Mouse (Mus musculus): Measurements from ENCODE around the gene Cpm. TPM values are rescaled to one million over a fixed set of nuclear protein-coding genes. Genes with fewer than 3 reads are reported as not detected.

Cpm gene
- polyA plus RNA-seq, 1 experiment from 2014 or later, result 38.3 TPM

DNA sequence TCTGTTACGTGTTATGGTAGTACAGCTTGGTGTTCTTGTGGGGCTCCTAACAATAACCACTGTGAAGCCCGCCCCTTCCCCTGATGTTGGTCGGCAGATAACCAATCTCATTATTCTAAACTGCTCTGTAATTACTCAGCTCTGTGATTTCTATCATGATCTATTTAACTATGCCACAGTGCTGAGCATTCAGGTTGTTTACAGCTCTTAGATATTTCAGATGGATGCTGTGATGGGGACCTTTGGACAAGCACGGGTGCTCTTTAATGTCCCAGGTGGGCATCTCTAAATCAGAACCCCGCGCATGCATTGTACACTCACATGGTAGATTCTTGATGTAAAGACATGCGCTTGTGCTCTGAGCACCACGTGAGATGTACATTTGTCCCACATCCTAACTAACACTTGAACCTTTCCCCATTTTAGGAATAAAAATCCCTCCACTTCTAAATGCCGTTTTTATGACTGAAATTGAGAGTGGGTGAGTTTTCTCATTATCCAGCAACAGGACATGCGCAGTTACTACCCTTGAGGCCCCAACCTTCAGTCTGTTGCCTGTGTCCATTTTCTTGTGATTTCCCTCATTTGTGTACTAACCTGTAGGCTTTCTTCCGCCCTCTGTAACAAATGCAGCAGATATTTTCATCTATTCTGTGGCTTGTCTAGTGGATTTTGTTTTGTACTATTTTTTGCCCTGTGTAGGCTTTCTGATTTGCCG, 14.6 kb downstream of the Cpm start:
- no peak overlapping the region; the same call in 1 of the 2 replicates for H3K9ac ChIP-seq (ENCODE audit: low read length)
- DNase-seq (ENCODE audit: low spot score), result no peak
- H3K4me2 ChIP-seq (ENCODE audit: low read depth, severe bottlenecking), result no peak overlapping the region
- H3K27me3 ChIP-seq (ENCODE audit: control insufficient read depth, insufficient read depth, low read length), result no peaks in the 10 kb centered on the region
- no peaks in the 10 kb centered on the region for H3K36me3 ChIP-seq (ENCODE audit: control insufficient read depth, insufficient read depth, low read length)
- H3K4me3 ChIP-seq (ENCODE audit: low read depth, low read length), result no peak overlapping the region
- no peak for ATAC-seq (ENCODE audit: insufficient number of reproducible peaks, low FRiP score, low TSS enrichment, low read depth)
- H3K4me1 ChIP-seq (ENCODE audit: control insufficient read depth, insufficient read depth, low read length), result peaks cover 14% of the 10 kb centered on the region
- H3K27ac ChIP-seq (replicated peaks; ENCODE audit: low read depth, low read length), result no peak overlapping the region
- WGBS, result 77% methylated on average over 12 of the region's 12 CpGs
- no peaks in the 10 kb centered on the region for H3K9me3 ChIP-seq (ENCODE audit: control insufficient read depth, low read length)

DNA sequence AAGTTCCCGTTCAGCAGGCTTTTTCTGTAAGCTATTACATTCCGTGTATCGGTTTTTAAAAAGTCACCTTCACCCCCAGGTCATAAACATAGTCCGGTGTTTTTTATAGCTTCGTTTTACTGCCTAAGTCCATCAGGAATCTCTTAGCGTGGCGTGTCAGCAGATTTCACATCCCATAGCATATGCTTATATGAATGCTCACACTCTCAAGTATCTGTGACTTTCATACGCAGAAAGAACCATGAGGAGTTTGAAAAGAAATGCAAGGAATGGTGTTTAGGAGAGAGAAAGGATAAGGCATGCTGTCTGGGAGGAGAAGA, 15.1 kb downstream of the Cpm start:
- Histone ChIP-seq H3K9ac (ENCODE audit: low read length) (no peak overlapping the region), H3K27ac (replicated peaks; ENCODE audit: low read depth, low read length) (0 out of 2 replicates have a peak overlapping the region, but pooled peaks have one; percentile 22), H3K9me3 (ENCODE audit: control insufficient read depth, low read length) (no peaks in the 10 kb centered on the region), H3K27me3 (ENCODE audit: control insufficient read depth, insufficient read depth, low read length) (no peaks in the 10 kb centered on the region), H3K36me3 (ENCODE audit: control insufficient read depth, insufficient read depth, low read length) (no peaks in the 10 kb centered on the region), H3K4me1 (ENCODE audit: control insufficient read depth, insufficient read depth, low read length) (peaks cover 14% of the 10 kb centered on the region), H3K4me3 (ENCODE audit: low read depth, low read length) (no peak overlapping the region), H3K4me2 (ENCODE audit: low read depth, severe bottlenecking) (no peak overlapping the region)
- 37% methylated on average over 8 of the region's 8 CpGs for WGBS
- DNase-seq (ENCODE audit: low spot score) (no peak), ATAC-seq (ENCODE audit: insufficient number of reproducible peaks, low FRiP score, low TSS enrichment, low read depth) (no peak)

DNA sequence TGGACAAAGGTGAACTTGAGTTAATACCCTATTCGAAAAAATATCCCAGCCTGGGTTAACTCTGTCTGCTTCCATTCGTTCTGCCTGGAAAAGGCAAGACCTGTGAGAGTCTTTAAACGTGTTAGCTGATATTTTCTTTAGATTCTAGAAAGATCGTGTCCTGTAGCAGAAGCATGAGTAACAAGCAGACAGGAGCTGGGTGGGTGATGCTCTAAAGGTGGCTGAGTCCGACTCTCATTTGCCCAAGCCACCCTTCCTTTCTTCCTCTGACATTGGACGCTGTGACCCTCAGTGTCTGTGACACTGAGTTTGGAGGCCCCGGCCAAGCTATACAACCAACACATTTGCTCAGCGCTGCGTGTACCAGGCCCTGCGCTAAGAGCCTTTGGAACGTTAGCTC, 15.5 kb downstream of the Cpm start:
- Histone ChIP-seq H3K9ac (ENCODE audit: low read length) (no peak overlapping the region), H3K27me3 (ENCODE audit: control insufficient read depth, insufficient read depth, low read length) (no peaks in the 10 kb centered on the region), H3K36me3 (ENCODE audit: control insufficient read depth, insufficient read depth, low read length) (no peaks in the 10 kb centered on the region), H3K27ac (replicated peaks; ENCODE audit: low read depth, low read length) (peak overlapping the region; percentile 22; the same call in 1 of the 2 replicates), H3K9me3 (ENCODE audit: control insufficient read depth, low read length) (no peaks in the 10 kb centered on the region), H3K4me1 (ENCODE audit: control insufficient read depth, insufficient read depth, low read length) (peaks cover 14% of the 10 kb centered on the region), H3K4me3 (ENCODE audit: low read depth, low read length) (no peak overlapping the region), H3K4me2 (ENCODE audit: low read depth, severe bottlenecking) (no peak overlapping the region)
- 86% methylated on average over 11 of the region's 11 CpGs for WGBS
- no peak for ATAC-seq (ENCODE audit: insufficient number of reproducible peaks, low FRiP score, low TSS enrichment, low read depth)
- no peak for DNase-seq (ENCODE audit: low spot score)

DNA sequence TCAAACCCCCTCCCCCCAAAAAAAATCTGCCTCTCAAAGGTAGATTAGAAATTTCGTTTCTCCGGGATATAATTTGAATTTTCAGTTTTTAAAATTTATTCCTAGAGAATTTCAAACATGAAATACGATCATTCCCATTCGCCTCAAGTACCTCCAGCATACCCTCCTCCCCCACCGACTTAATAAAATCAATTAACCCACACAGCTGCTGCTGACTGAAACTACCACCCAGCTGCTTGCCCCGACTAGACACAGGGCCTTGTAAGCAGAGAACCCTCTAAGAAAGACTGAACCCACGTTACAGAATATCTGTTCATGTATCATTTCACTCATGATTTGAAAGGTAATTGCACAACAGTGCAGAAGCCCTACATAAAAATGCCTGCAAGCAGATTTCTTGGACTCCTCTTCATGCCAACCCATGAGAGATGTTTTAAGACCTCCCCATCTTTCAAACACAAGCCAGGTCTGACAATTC, 16.2 kb downstream of the Cpm start:
- no peak overlapping the region for H3K4me2 ChIP-seq (ENCODE audit: low read depth, severe bottlenecking)
- no peaks in the 10 kb centered on the region for H3K9me3 ChIP-seq (ENCODE audit: control insufficient read depth, low read length)
- H3K36me3 ChIP-seq (ENCODE audit: control insufficient read depth, insufficient read depth, low read length), result no peaks in the 10 kb centered on the region
- H3K27ac ChIP-seq (replicated peaks; ENCODE audit: low read depth, low read length), result no peak overlapping the region
- no peaks in the 10 kb centered on the region for H3K27me3 ChIP-seq (ENCODE audit: control insufficient read depth, insufficient read depth, low read length)
- DNase-seq (ENCODE audit: low spot score), result no peak
- ATAC-seq (ENCODE audit: insufficient number of reproducible peaks, low FRiP score, low TSS enrichment, low read depth), result no peak
- WGBS, result 57% methylated on average over 7 of the region's 7 CpGs
- H3K4me3 ChIP-seq (ENCODE audit: low read depth, low read length), result no peak overlapping the region
- H3K4me1 ChIP-seq (ENCODE audit: control insufficient read depth, insufficient read depth, low read length), result peaks cover 14% of the 10 kb centered on the region
- H3K9ac ChIP-seq (ENCODE audit: low read length), result no peak overlapping the region

DNA sequence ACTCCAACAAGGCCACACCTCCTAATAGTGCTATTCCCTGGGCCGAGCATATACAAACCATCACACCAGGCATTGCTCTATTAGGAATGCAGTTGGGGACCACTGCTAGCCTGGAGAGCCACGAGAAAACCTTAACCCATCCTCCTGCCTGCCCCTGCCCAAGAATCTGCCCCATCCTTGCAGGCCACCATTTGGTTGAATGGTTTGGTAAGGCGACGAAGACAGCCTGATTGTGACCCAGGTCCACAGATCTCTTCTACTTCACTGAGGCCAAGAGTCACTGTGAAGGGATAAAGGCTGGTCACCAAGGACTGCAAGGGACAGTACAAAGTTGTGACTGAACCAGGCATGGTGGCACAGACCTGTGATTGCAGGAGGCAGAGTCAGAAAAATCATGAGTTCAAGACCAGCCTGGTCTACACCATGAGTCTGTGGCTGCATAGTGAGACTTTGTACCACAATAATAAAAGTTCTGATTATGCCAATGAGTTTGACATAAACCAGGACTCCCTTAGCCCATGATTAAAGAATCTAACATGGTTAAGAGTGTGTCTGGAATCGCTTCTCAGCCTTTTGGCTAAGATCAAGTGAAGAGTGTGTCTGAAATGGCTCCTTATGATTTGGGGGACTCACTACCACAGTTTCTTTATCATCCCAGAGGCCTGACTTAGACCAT, 17.3 kb downstream of the Cpm start:
- no peak overlapping the region for H3K27ac ChIP-seq (replicated peaks; ENCODE audit: low read depth, low read length)
- H3K36me3 ChIP-seq (ENCODE audit: control insufficient read depth, insufficient read depth, low read length), result no peaks in the 10 kb centered on the region
- no peak overlapping the region for H3K9ac ChIP-seq (ENCODE audit: low read length)
- no peak overlapping the region for H3K4me3 ChIP-seq (ENCODE audit: low read depth, low read length)
- no peak overlapping the region for H3K4me2 ChIP-seq (ENCODE audit: low read depth, severe bottlenecking)
- H3K9me3 ChIP-seq (ENCODE audit: control insufficient read depth, low read length), result no peaks in the 10 kb centered on the region
- 88% methylated on average over 5 of the region's 5 CpGs for WGBS
- no peaks in the 10 kb centered on the region for H3K27me3 ChIP-seq (ENCODE audit: control insufficient read depth, insufficient read depth, low read length)
- DNase-seq (ENCODE audit: low spot score) (no peak), ATAC-seq (ENCODE audit: insufficient number of reproducible peaks, low FRiP score, low TSS enrichment, low read depth) (no peak)
- peaks cover 14% of the 10 kb centered on the region for H3K4me1 ChIP-seq (ENCODE audit: control insufficient read depth, insufficient read depth, low read length)

DNA sequence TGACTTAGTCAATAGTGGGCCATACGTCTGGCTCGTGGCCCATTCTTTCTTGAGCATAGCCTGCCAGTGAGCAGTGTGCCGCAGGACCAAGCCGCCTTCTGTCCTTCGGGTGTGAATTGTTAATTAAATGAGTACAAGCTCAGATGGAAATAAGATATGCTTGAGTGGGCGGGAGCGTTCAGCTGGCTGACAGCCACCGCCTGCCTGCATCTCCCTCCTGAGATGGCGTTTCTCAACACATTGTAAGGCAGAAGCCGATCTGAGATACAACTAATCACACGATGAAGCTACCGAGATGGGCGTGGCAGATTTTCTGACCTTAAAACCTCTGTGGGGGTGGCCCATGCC, 17.8 kb downstream of the Cpm start:
- no peaks in the 10 kb centered on the region for H3K36me3 ChIP-seq (ENCODE audit: control insufficient read depth, insufficient read depth, low read length)
- H3K27ac ChIP-seq (replicated peaks; ENCODE audit: low read depth, low read length), result no peak overlapping the region
- no peak for DNase-seq (ENCODE audit: low spot score)
- H3K4me1 ChIP-seq (ENCODE audit: control insufficient read depth, insufficient read depth, low read length), result peaks cover 14% of the 10 kb centered on the region
- 94% methylated on average over 13 of the region's 13 CpGs for WGBS
- H3K4me2 ChIP-seq (ENCODE audit: low read depth, severe bottlenecking), result no peak overlapping the region
- no peak overlapping the region for H3K4me3 ChIP-seq (ENCODE audit: low read depth, low read length)
- no peaks in the 10 kb centered on the region for H3K9me3 ChIP-seq (ENCODE audit: control insufficient read depth, low read length)
- no peaks in the 10 kb centered on the region for H3K27me3 ChIP-seq (ENCODE audit: control insufficient read depth, insufficient read depth, low read length)
- ATAC-seq (ENCODE audit: insufficient number of reproducible peaks, low FRiP score, low TSS enrichment, low read depth), result no peak
- H3K9ac ChIP-seq (ENCODE audit: low read length), result no peak overlapping the region

DNA sequence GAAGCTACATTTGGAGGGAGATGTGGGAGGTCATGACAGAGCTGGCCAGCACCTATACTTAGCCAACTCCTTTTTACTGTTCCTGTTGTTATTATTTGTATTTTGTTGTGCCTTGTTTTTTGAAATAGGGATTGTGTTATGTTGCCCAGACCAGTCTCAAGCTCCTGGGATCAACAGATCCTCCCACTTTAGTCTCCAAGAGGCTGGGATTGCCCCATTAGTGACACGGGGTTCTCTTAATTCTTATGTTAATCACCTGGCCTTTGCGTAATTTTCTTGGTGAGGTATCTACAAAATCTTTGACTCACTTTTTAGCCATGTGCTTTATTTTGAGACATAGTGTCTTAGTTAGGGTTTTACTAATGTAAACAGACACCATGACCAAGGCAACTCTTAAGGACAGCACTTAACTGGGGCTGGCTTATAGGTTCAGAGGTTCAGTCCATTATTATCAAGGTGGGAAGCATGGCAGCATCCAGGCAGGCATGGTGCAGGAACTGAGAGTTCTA, 18.7 kb downstream of the Cpm start:
- Histone ChIP-seq H3K36me3 (ENCODE audit: control insufficient read depth, insufficient read depth, low read length) (no peaks in the 10 kb centered on the region), H3K27ac (replicated peaks; ENCODE audit: low read depth, low read length) (no peak overlapping the region), H3K4me1 (ENCODE audit: control insufficient read depth, insufficient read depth, low read length) (peaks cover 14% of the 10 kb centered on the region), H3K9me3 (ENCODE audit: control insufficient read depth, low read length) (no peaks in the 10 kb centered on the region), H3K9ac (ENCODE audit: low read length) (no peak overlapping the region), H3K4me3 (ENCODE audit: low read depth, low read length) (no peak overlapping the region), H3K27me3 (ENCODE audit: control insufficient read depth, insufficient read depth, low read length) (no peaks in the 10 kb centered on the region), H3K4me2 (ENCODE audit: low read depth, severe bottlenecking) (no peak overlapping the region)
- 81% methylated on average over 2 of the region's 2 CpGs for WGBS
- ATAC-seq (ENCODE audit: insufficient number of reproducible peaks, low FRiP score, low TSS enrichment, low read depth), result no peak
- DNase-seq (ENCODE audit: low spot score), result no peak

DNA sequence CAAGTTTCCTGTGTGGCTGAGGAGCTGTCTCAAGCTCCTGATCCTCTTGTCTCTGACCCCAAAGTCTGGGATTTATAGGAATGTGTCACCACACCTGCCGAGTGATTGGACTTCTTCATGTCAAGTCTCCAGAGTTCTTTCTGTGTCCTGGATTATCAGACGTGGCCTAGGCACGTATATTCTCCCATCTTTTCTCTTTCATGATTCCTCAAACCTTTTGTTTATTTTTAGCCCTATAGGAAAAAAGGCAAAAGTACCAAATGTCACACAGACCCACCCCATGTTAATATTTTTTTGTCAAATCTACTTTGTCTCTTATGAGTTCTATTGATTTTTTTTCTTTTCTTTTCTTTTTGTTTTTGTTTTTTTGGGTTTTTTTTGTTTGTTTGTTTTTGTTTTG, 19.3 kb downstream of the Cpm start:
- 91% methylated on average over 3 of the region's 3 CpGs for WGBS
- Histone ChIP-seq H3K4me2 (ENCODE audit: low read depth, severe bottlenecking) (no peak overlapping the region), H3K36me3 (ENCODE audit: control insufficient read depth, insufficient read depth, low read length) (no peaks in the 10 kb centered on the region), H3K4me1 (ENCODE audit: control insufficient read depth, insufficient read depth, low read length) (peaks cover 11% of the 10 kb centered on the region), H3K4me3 (ENCODE audit: low read depth, low read length) (no peak overlapping the region), H3K9me3 (ENCODE audit: control insufficient read depth, low read length) (no peaks in the 10 kb centered on the region), H3K27me3 (ENCODE audit: control insufficient read depth, insufficient read depth, low read length) (no peaks in the 10 kb centered on the region), H3K27ac (replicated peaks; ENCODE audit: low read depth, low read length) (no peak overlapping the region), H3K9ac (ENCODE audit: low read length) (no peak overlapping the region)
- no peak for DNase-seq (ENCODE audit: low spot score)
- ATAC-seq (ENCODE audit: insufficient number of reproducible peaks, low FRiP score, low TSS enrichment, low read depth), result no peak

Measured in limb, embryonic 11.5 days (tissue).